Mouse (Mus musculus): ENCODE data around the gene Spata13. TPM values are rescaled to one million over a fixed set of nuclear protein-coding genes. Genes with fewer than 3 reads are reported as not detected.

Spata13 gene
- polyA plus RNA-seq, 1 experiment from 2014 or later, result 14.7 TPM

DNA sequence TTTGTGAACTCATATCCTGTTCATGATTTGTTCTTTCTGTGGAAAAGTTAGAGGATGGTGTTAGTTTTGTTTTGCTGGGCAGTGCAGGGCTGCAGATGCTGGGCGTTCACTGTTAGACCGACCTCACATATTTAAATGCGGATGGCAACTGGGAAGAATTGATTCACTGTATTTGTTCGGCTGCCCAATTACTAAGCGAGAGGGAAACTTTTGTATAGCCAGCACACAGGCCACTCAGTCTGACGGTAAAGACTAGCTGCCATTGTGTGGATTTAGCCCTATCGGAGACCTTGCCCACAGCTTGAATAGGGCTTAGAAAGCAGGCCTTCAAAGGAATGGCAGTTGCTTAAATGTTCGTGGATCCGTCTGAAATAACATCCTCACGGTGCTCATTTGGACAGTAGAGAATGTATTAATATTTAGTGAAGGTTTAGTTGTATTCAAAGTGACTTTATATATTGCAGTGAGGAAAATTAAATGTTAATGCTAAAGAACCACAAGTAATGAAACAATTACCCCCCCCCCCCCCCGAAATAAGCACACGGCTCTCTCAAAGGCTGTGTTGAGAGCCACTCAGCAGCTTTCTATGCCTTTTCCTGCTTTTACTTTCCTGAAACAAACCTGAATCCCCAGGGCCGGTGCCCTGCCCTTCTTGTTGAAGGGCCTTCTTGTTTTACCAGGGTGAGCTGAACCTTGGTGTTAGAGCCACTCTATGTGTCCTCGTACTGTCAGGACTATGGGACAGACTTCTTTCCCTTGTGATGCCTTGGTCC lies 9.5 kb downstream of the Spata13 start:
- Histone ChIP-seq H3K36me3 (ENCODE audit: control insufficient read depth, insufficient read depth, low read length) (no peaks in the 10 kb centered on the region), H3K9me3 (ENCODE audit: control insufficient read depth, low read length) (no peaks in the 10 kb centered on the region), H3K4me2 (ENCODE audit: low read depth, low read length) (no peak overlapping the region), H3K27me3 (replicated peaks; ENCODE audit: control insufficient read depth, insufficient read depth, low read length) (no peaks in the 10 kb centered on the region), H3K4me1 (ENCODE audit: control insufficient read depth, insufficient read depth, low read length) (peaks cover 5% of the 10 kb centered on the region; the same call in 1 of the 2 replicates), H3K4me3 (ENCODE audit: low read depth, low read length) (no peak overlapping the region), H3K27ac (replicated peaks; ENCODE audit: low read depth, low read length) (0 out of 2 replicates have a peak overlapping the region, but pooled peaks have one; percentile 16), H3K9ac (ENCODE audit: low read depth, low read length) (no peak overlapping the region)
- ATAC-seq (ENCODE audit: low read depth), result peak; percentile 67; the same call in 1 of the 2 replicates
- 42% methylated on average over 14 of the region's 14 CpGs for WGBS
- DNase-seq (ENCODE audit: low spot score), result peak; percentile 52

DNA sequence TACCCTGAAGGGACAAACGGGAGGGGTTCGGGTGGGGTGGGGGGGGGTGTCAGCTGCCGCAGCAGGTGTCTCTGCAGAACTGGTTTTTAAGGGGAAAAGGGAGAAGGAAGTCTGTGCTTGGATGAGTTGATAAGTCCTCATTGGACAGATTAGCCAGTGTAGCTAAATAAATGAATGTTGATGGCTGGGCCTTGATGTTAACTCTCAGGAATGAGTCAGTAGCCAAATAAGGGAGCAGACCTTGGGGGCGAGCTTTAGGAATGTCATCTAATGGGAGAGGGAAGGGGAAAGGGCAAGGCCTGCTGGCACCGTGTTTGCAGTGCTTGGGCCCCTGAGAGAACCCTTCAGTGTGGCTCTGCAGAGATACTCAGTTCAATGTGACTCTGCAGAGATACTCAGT lies 12.6 kb downstream of the Spata13 start:
- H3K36me3 ChIP-seq (ENCODE audit: control insufficient read depth, insufficient read depth, low read length), result no peaks in the 10 kb centered on the region
- H3K27ac ChIP-seq (replicated peaks; ENCODE audit: low read depth, low read length), result no peak overlapping the region
- H3K9me3 ChIP-seq (ENCODE audit: control insufficient read depth, low read length), result no peaks in the 10 kb centered on the region
- no peak for DNase-seq (ENCODE audit: low spot score)
- 60% methylated on average over 5 of the region's 5 CpGs for WGBS
- no peak overlapping the region for H3K9ac ChIP-seq (ENCODE audit: low read depth, low read length)
- no peak overlapping the region for H3K4me2 ChIP-seq (ENCODE audit: low read depth, low read length)
- H3K27me3 ChIP-seq (replicated peaks; ENCODE audit: control insufficient read depth, insufficient read depth, low read length), result no peaks in the 10 kb centered on the region
- H3K4me1 ChIP-seq (ENCODE audit: control insufficient read depth, insufficient read depth, low read length), result peaks cover 5% of the 10 kb centered on the region; the same call in 1 of the 2 replicates
- no peak overlapping the region for H3K4me3 ChIP-seq (ENCODE audit: low read depth, low read length)
- ATAC-seq (ENCODE audit: low read depth), result no peak

DNA sequence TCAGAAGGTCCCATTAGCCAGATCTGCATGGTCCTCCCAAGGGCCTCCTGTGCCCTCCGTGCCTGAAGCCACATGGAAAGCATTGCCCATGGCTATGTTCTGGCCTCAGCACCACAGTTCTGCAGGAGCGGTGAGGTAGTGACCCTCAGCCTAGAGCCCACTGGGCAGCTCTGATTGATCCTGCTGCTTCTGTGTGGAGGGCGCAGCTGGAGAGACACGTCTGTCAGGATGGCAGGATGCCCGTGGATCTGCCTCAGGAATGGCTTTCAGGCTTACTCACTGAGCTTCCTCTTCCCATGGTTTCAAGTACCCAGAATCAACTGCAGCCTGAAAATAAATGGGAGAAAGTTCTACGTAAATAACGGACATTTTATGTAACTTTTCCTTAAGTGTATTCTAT lies 14.1 kb downstream of the Spata13 start:
- ATAC-seq (ENCODE audit: low read depth) (no peak), DNase-seq (ENCODE audit: low spot score) (no peak)
- no peaks in the 10 kb centered on the region for H3K4me1 ChIP-seq (ENCODE audit: control insufficient read depth, insufficient read depth, low read length)
- 82% methylated on average over 7 of the region's 7 CpGs for WGBS
- no peaks in the 10 kb centered on the region for H3K27me3 ChIP-seq (replicated peaks; ENCODE audit: control insufficient read depth, insufficient read depth, low read length)
- no peak overlapping the region for H3K4me2 ChIP-seq (ENCODE audit: low read depth, low read length)
- no peak overlapping the region for H3K4me3 ChIP-seq (ENCODE audit: low read depth, low read length)
- H3K9me3 ChIP-seq (ENCODE audit: control insufficient read depth, low read length), result no peaks in the 10 kb centered on the region
- H3K27ac ChIP-seq (replicated peaks; ENCODE audit: low read depth, low read length), result no peak overlapping the region
- no peak overlapping the region for H3K9ac ChIP-seq (ENCODE audit: low read depth, low read length)
- no peaks in the 10 kb centered on the region for H3K36me3 ChIP-seq (ENCODE audit: control insufficient read depth, insufficient read depth, low read length)

DNA sequence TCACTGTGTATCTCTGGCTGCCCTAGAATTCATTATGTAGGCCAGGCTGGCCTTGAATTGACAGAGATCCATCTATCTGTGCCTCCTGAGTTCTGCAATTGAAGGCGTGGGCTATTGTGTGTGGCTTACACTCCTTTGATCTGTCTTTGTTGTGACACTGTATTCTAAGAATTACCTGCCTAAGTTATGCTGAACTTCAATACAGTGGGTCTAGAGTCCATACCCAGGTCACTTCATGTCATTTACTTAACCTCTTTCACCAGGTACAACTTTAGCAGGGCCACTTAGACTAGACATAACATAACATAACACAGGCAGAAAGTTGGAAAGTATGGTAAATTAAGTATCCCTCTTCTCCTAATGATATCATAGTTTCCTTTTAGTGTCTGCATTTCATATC lies 15.2 kb downstream of the Spata13 start:
- H3K4me3 ChIP-seq (ENCODE audit: low read depth, low read length), result no peak overlapping the region
- H3K4me2 ChIP-seq (ENCODE audit: low read depth, low read length), result no peak overlapping the region
- no peak overlapping the region for H3K9ac ChIP-seq (ENCODE audit: low read depth, low read length)
- no peaks in the 10 kb centered on the region for H3K4me1 ChIP-seq (ENCODE audit: control insufficient read depth, insufficient read depth, low read length)
- H3K27me3 ChIP-seq (replicated peaks; ENCODE audit: control insufficient read depth, insufficient read depth, low read length), result no peaks in the 10 kb centered on the region
- 86% methylated on average over 1 of the region's 1 CpGs for WGBS
- no peak overlapping the region for H3K27ac ChIP-seq (replicated peaks; ENCODE audit: low read depth, low read length)
- no peaks in the 10 kb centered on the region for H3K36me3 ChIP-seq (ENCODE audit: control insufficient read depth, insufficient read depth, low read length)
- DNase-seq (ENCODE audit: low spot score) (no peak), ATAC-seq (ENCODE audit: low read depth) (no peak)
- no peaks in the 10 kb centered on the region for H3K9me3 ChIP-seq (ENCODE audit: control insufficient read depth, low read length)

DNA sequence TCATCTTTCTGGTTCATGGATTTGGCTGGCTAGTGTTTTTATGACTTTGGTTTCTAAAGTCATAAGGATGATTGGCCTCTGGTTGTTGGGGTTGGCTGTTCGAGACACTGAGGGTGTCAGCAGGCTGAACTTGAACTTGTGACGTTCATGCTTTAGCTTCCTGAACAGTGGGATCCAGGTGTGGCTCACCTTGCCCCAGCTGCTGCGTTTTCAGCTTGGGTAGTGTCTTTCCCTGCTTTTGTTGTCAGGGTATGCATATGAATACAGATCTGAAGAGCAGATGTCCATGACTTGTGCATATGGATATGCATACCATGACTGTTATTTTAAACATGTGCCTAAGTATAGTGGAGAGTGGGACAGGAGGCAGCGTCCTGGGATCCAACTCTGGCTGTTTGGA lies 19.4 kb downstream of the Spata13 start:
- Histone ChIP-seq H3K4me1 (ENCODE audit: control insufficient read depth, insufficient read depth, low read length) (peaks cover 17% of the 10 kb centered on the region; the same call in 1 of the 2 replicates), H3K4me3 (ENCODE audit: low read depth, low read length) (no peak overlapping the region), H3K9ac (ENCODE audit: low read depth, low read length) (no peak overlapping the region), H3K27ac (replicated peaks; ENCODE audit: low read depth, low read length) (no peak overlapping the region), H3K36me3 (ENCODE audit: control insufficient read depth, insufficient read depth, low read length) (no peaks in the 10 kb centered on the region), H3K27me3 (replicated peaks; ENCODE audit: control insufficient read depth, insufficient read depth, low read length) (no peaks in the 10 kb centered on the region), H3K4me2 (ENCODE audit: low read depth, low read length) (no peak overlapping the region), H3K9me3 (ENCODE audit: control insufficient read depth, low read length) (no peaks in the 10 kb centered on the region)
- 63% methylated on average over 4 of the region's 4 CpGs for WGBS
- DNase-seq (ENCODE audit: low spot score), result no peak
- ATAC-seq (ENCODE audit: low read depth), result no peak

DNA sequence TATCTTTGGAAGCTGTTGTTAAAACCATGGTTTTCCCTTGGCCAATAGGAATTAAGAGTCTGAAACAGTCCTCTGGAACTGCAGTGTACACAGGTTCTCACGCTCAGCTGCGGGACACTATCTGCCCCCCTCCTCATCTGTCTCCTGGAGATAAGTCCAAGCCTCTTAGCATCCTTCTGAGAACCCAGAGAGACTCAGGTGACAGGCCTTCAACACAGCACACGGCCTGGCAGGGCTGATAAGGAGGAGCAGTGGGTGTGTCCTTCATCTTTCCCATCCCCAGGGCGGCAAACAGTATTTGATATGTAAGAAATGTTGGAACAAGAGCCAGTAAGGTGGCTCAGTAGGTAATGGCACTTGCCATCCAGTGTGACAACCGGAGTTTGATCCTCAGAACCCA lies 20.2 kb downstream of the Spata13 start:
- DNase-seq (ENCODE audit: low spot score), result no peak
- no peak overlapping the region for H3K27ac ChIP-seq (replicated peaks; ENCODE audit: low read depth, low read length)
- 81% methylated on average over 5 of the region's 5 CpGs for WGBS

DNA sequence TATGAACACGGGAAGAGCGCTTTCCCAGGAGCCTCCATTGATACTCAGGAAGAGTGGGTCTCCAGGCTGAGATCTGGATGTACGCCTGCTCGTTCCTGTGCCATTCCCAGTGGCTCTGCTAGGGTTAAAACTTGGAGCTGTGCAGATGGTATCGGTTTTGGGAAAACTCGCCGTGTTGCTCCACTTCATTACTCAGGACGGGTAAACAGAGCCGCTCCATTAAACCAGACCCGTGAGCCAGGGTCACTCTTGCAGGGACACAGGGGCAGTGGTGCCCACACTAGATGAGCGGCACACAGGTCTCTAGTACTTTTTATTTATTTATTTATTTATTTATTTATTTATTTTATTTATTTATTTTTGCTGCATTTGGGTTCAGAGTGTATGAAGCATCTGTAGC lies 20.9 kb downstream of the Spata13 start:
- no peak for ATAC-seq (ENCODE audit: low read depth)
- WGBS, result 67% methylated on average over 11 of the region's 11 CpGs

More for the DNA sequence above, 20.2 kb downstream of the Spata13 start:
- H3K9ac ChIP-seq (ENCODE audit: low read depth, low read length), result no peak overlapping the region
- no peaks in the 10 kb centered on the region for H3K36me3 ChIP-seq (ENCODE audit: control insufficient read depth, insufficient read depth, low read length)
- no peaks in the 10 kb centered on the region for H3K27me3 ChIP-seq (replicated peaks; ENCODE audit: control insufficient read depth, insufficient read depth, low read length)
- no peak for ATAC-seq (ENCODE audit: low read depth)
- no peaks in the 10 kb centered on the region for H3K9me3 ChIP-seq (ENCODE audit: control insufficient read depth, low read length)
- peaks cover 17% of the 10 kb centered on the region; the same call in 1 of the 2 replicates for H3K4me1 ChIP-seq (ENCODE audit: control insufficient read depth, insufficient read depth, low read length)
- no peak overlapping the region for H3K4me3 ChIP-seq (ENCODE audit: low read depth, low read length)
- H3K4me2 ChIP-seq (ENCODE audit: low read depth, low read length), result no peak overlapping the region

DNA sequence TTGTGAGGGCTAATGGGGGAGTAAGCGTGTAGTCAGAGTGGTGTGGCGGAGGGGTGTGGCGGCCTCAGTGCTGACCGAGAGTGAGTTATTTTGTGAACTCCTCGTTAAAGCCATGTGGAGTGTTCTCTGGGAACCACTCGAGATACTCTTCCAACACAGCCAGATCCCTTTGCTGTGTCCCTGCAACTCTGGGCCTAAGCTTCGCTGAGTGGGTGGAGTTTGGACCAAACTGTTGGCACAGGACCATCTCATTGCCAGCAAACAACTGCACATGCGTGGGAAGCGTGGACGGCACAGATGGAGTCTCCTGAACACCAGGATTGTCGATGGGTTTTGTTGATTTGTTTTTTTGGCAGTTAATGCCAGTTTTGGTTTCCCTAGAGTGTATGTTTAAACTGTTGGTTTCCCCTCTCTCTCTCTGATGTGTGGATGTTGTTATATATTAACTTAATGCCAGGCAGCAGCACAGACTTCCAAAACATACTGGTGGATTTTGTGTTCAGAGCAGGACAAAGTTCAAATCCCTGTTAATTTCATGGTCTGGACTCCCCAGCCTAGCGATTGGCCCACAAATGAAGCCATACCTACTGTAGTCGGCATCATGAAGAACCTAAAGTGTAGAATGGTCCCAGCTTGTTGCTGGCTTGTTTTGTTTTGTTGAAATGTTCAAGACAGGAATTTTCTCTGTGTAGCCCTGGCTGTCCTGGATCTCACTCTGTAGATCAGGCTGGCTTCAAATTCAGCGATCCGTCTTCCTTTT lies 22.3 kb downstream of the Spata13 start:
- Histone ChIP-seq H3K4me3 (ENCODE audit: low read depth, low read length) (no peak overlapping the region), H3K27me3 (replicated peaks; ENCODE audit: control insufficient read depth, insufficient read depth, low read length) (no peaks in the 10 kb centered on the region), H3K4me1 (ENCODE audit: control insufficient read depth, insufficient read depth, low read length) (peaks cover 17% of the 10 kb centered on the region; the same call in 1 of the 2 replicates), H3K9me3 (ENCODE audit: control insufficient read depth, low read length) (no peaks in the 10 kb centered on the region), H3K9ac (ENCODE audit: low read depth, low read length) (no peak overlapping the region), H3K27ac (replicated peaks; ENCODE audit: low read depth, low read length) (peak overlapping the region; percentile 44), H3K4me2 (ENCODE audit: low read depth, low read length) (no peak overlapping the region), H3K36me3 (ENCODE audit: control insufficient read depth, insufficient read depth, low read length) (no peaks in the 10 kb centered on the region)
- WGBS, result 73% methylated on average over 15 of the region's 15 CpGs
- 0 out of 2 replicates have a peak, but pooled peaks have one; percentile 30 for ATAC-seq (ENCODE audit: low read depth)
- DNase-seq (ENCODE audit: low spot score), result peak; percentile 74

More for the DNA sequence above, 20.9 kb downstream of the Spata13 start:
- no peak overlapping the region for H3K27ac ChIP-seq (replicated peaks; ENCODE audit: low read depth, low read length)
- no peak overlapping the region for H3K4me2 ChIP-seq (ENCODE audit: low read depth, low read length)
- no peaks in the 10 kb centered on the region for H3K9me3 ChIP-seq (ENCODE audit: control insufficient read depth, low read length)
- no peaks in the 10 kb centered on the region for H3K36me3 ChIP-seq (ENCODE audit: control insufficient read depth, insufficient read depth, low read length)
- H3K9ac ChIP-seq (ENCODE audit: low read depth, low read length), result no peak overlapping the region
- no peaks in the 10 kb centered on the region for H3K27me3 ChIP-seq (replicated peaks; ENCODE audit: control insufficient read depth, insufficient read depth, low read length)
- no peak overlapping the region for H3K4me3 ChIP-seq (ENCODE audit: low read depth, low read length)
- DNase-seq (ENCODE audit: low spot score), result no peak
- peaks cover 17% of the 10 kb centered on the region; the same call in 1 of the 2 replicates for H3K4me1 ChIP-seq (ENCODE audit: control insufficient read depth, insufficient read depth, low read length)

Data from embryonic facial prominence, embryonic 14.5 days (tissue).